Mouse (Mus musculus) kidney, adult 9 months (tissue): ENCODE measurements around the gene Rreb1.
A peak's percentile ranks its signal among the peaks of the same experiment; 100 is the strongest.

Experiments
- DNase-seq: peaks from one replicate; pipeline ENCODE4 v3.0.0; 2022

Rreb1 gene

GRCm38 (mm10) chr13:37781557-37781956 is 3.4 kb downstream of the Rreb1 start:
- no peak for DNase-seq

GRCm38 (mm10) chr13:37782144-37782543 is 3.9 kb downstream of the Rreb1 start:
- no peak for DNase-seq

GRCm38 (mm10) chr13:37783676-37784075 is 5.5 kb downstream of the Rreb1 start:
- DNase-seq: no peak

GRCm38 (mm10) chr13:37784226-37784625 is 6.0 kb downstream of the Rreb1 start:
- DNase-seq: no peak

- no peak for DNase-seq
Measured at GRCm38 (mm10) chr13:37792739-37793336, 14.6 kb downstream of the Rreb1 start.

- DNase-seq: no peak
Measured at GRCm38 (mm10) chr13:37798811-37799210, 20.6 kb downstream of the Rreb1 start.

GRCm38 (mm10) chr13:37799413-37799812 is 21.2 kb downstream of the Rreb1 start:
- DNase-seq: no peak

- no peak for DNase-seq
Measured at GRCm38 (mm10) chr13:37801101-37802075, 23.2 kb downstream of the Rreb1 start.

- peak; percentile 49 for DNase-seq
Measured at GRCm38 (mm10) chr13:37802246-37803003, 24.2 kb downstream of the Rreb1 start.

- DNase-seq: no peak
Measured at GRCm38 (mm10) chr13:37803244-37803643, 25.0 kb downstream of the Rreb1 start.

- no peak for DNase-seq
Measured at GRCm38 (mm10) chr13:37804023-37804422, 25.8 kb downstream of the Rreb1 start.

GRCm38 (mm10) chr13:37815001-37815400 is 36.8 kb downstream of the Rreb1 start:
- no peak for DNase-seq

GRCm38 (mm10) chr13:37816736-37817135 is 38.5 kb downstream of the Rreb1 start:
- no peak for DNase-seq

- peak; percentile 31 for DNase-seq
Measured at GRCm38 (mm10) chr13:37821413-37821812, 43.2 kb downstream of the Rreb1 start.

GRCm38 (mm10) chr13:37824331-37824920 is 46.2 kb downstream of the Rreb1 start:
- DNase-seq: peak; percentile 44

- peak; percentile 38 for DNase-seq
Measured at GRCm38 (mm10) chr13:37824956-37825645, 46.9 kb downstream of the Rreb1 start.

GRCm38 (mm10) chr13:37825646-37826280 is 47.6 kb downstream of the Rreb1 start:
- DNase-seq: peak; percentile 67

- peak; percentile 86 for DNase-seq
Measured at GRCm38 (mm10) chr13:37826281-37826993, 48.2 kb downstream of the Rreb1 start.

- no peak for DNase-seq
Measured at GRCm38 (mm10) chr13:37826994-37827262, 48.7 kb downstream of the Rreb1 start.

- peak; percentile 78 for DNase-seq
Measured at GRCm38 (mm10) chr13:37827263-37827995, 49.2 kb downstream of the Rreb1 start.
